Mouse (Mus musculus): ENCODE measurements around the gene Taf1d. TPM values are rescaled to one million over a fixed set of nuclear protein-coding genes. Genes with fewer than 3 reads are reported as not detected.

Taf1d gene
- total and polyA plus RNA-seq, 3 experiments = 181 to 1,079 (median 249) TPM

- no peak overlapping the region for H3K27ac ChIP-seq (ENCODE audit: insufficient read depth, low read depth)
- dilution Hi-C loops (cut with MboI; ENCODE audit: extremely low pct_ligation_motif_present, extremely low pct_unique_long_range_greater_than_20kb, low sequenced_read_pairs) = no loop called here
- no peaks in the 10 kb centered on the region for H3K9me3 ChIP-seq (replicated peaks; ENCODE audit: low read length)
- no peak overlapping the region for H3K9ac ChIP-seq (ENCODE audit: insufficient read depth, low read depth)
- no peak overlapping the region for H3K4me3 ChIP-seq (replicated peaks in 1 of 3; ENCODE audit: low read depth in 2 of 3, low read length in 2 of 3, poor library complexity in 1 of 3)
- no peaks in the 10 kb centered on the region for H3K4me1 ChIP-seq (ENCODE audit: control insufficient read depth in 1 of 2, insufficient read depth in 2 of 2)
- H3K79me2 ChIP-seq (replicated peaks; ENCODE audit: control insufficient read depth, extremely low read depth, insufficient read depth, poor library complexity, severe bottlenecking) = no peaks in the 10 kb centered on the region
- TF ChIP-seq ZMIZ1 (IDR thresholded peaks at IDR 0.05; ENCODE audit: low read depth, low read length) = no peak
- TF ChIP-seq MYC (IDR thresholded peaks at IDR 0.05; ENCODE audit: low read depth, low read length) = no peak
- TF ChIP-seq UBTF (IDR thresholded peaks at IDR 0.05; ENCODE audit: low read depth, low read length) = no peak
- no peak for TF ChIP-seq MAZ (IDR thresholded peaks at IDR 0.05; ENCODE audit: low read depth, low read length)
- TF ChIP-seq JUND (conservative IDR thresholded peaks at IDR 0.05; ENCODE audit: low read depth, low read length) = no peak
- TF ChIP-seq TBP (conservative IDR thresholded peaks at IDR 0.05; ENCODE audit: low read depth, low read length) = no peak
- TF ChIP-seq RCOR1 (conservative IDR thresholded peaks at IDR 0.05; ENCODE audit: low read depth, low read length) = no peak
- no peak overlapping the region for H3K4me2 ChIP-seq (ENCODE audit: insufficient read depth, low read depth, poor library complexity, severe bottlenecking)
- in situ Hi-C loops (cut with MboI; ENCODE audit: low pct_ligation_motif_present, low pct_unique_long_range_greater_than_20kb, low sequenced_read_pairs) = no loop called here
- H3K36me3 ChIP-seq (replicated peaks in 1 of 2; ENCODE audit: control insufficient read depth in 1 of 2, insufficient read depth in 1 of 2, low read length in 1 of 2) = peaks cover 12 to 73% of the 10 kb centered on the region in 2 experiments
- DNase-seq (ENCODE audit: extremely low read depth) = no peak
- no peaks in the 10 kb centered on the region for H3K27me3 ChIP-seq (replicated peaks)
Measured at GRCm38 (mm10) chr9:15289251-15289650, 16.8 kb upstream of the Taf1d start.

GRCm38 (mm10) chr9:15297112-15297511, 8.9 kb upstream of the Taf1d start:
- Histone ChIP-seq H3K79me2 (replicated peaks; ENCODE audit: control insufficient read depth, extremely low read depth, insufficient read depth, poor library complexity, severe bottlenecking) (no peaks in the 10 kb centered on the region), H3K36me3 (replicated peaks in 1 of 2; ENCODE audit: control insufficient read depth in 1 of 2, insufficient read depth in 1 of 2, low read length in 1 of 2) (peaks cover 0 to 37% of the 10 kb centered on the region in 2 experiments), H3K4me2 (ENCODE audit: insufficient read depth, low read depth, poor library complexity, severe bottlenecking) (no peak overlapping the region), H3K27me3 (replicated peaks) (no peaks in the 10 kb centered on the region), H3K4me1 (ENCODE audit: control insufficient read depth in 1 of 2, insufficient read depth in 2 of 2) (peaks cover 0 to 18% of the 10 kb centered on the region in 2 experiments; a peak in 1 of 4 replicates), H3K9me3 (replicated peaks; ENCODE audit: low read length) (no peaks in the 10 kb centered on the region), H3K4me3 (replicated peaks in 1 of 3; ENCODE audit: low read depth in 2 of 3, low read length in 2 of 3, poor library complexity in 1 of 3) (no peak overlapping the region), H3K27ac (ENCODE audit: insufficient read depth, low read depth) (no peak overlapping the region), H3K9ac (ENCODE audit: insufficient read depth, low read depth) (no peak overlapping the region)
- in situ Hi-C loops (cut with MboI; ENCODE audit: low pct_ligation_motif_present, low pct_unique_long_range_greater_than_20kb, low sequenced_read_pairs) = no loop called here
- DNase-seq (ENCODE audit: extremely low read depth) = no peak
- TF ChIP-seq MXI1 (IDR thresholded peaks at IDR 0.05; ENCODE audit: low read depth, low read length) = no peak
- TF ChIP-seq EP300 (IDR thresholded peaks at IDR 0.05; ENCODE audit: low read length) = no peak
- TF ChIP-seq USF1 (IDR thresholded peaks at IDR 0.05; ENCODE audit: low read depth, low read length) = no peak
- no peak for TF ChIP-seq TCF12 (IDR thresholded peaks at IDR 0.05; ENCODE audit: low read depth, low read length)
- TF ChIP-seq GABPA (IDR thresholded peaks at IDR 0.05; ENCODE audit: insufficient replicate concordance, low read depth, low read length) = no peak
- no peak for TF ChIP-seq POLR2A (IDR thresholded peaks at IDR 0.05; ENCODE audit: low read depth, low read length)
- no peak for TF ChIP-seq UBTF (IDR thresholded peaks at IDR 0.05; ENCODE audit: low read depth, low read length)
- no peak for TF ChIP-seq ZMIZ1 (IDR thresholded peaks at IDR 0.05; ENCODE audit: low read depth, low read length)
- no peak for TF ChIP-seq POLR2AphosphoS2 (IDR thresholded peaks at IDR 0.05; ENCODE audit: low read depth, low read length)
- no peak for TF ChIP-seq MYC (IDR thresholded peaks at IDR 0.05; ENCODE audit: low read depth, low read length)
- no peak for TF ChIP-seq NRF1 (IDR thresholded peaks at IDR 0.05; ENCODE audit: low read depth, low read length)
- TF ChIP-seq BHLHE40 (IDR thresholded peaks at IDR 0.05; ENCODE audit: low read depth, low read length) = no peak
- no peak for TF ChIP-seq SMC3 (IDR thresholded peaks at IDR 0.05; ENCODE audit: low read depth, low read length)
- no peak for TF ChIP-seq SIN3A (IDR thresholded peaks at IDR 0.05; ENCODE audit: low read length)
- no peak for TF ChIP-seq PAX5 (IDR thresholded peaks at IDR 0.05; ENCODE audit: low read length)
- no peak for TF ChIP-seq MAFK (IDR thresholded peaks at IDR 0.05; ENCODE audit: insufficient replicate concordance, low read length)
- TF ChIP-seq ETS1 (conservative IDR thresholded peaks at IDR 0.05; ENCODE audit: low read depth, low read length) = no peak
- no peak for TF ChIP-seq ELF1 (IDR thresholded peaks at IDR 0.05; ENCODE audit: low read depth, low read length)
- no peak for TF ChIP-seq IRF4 (IDR thresholded peaks at IDR 0.05; ENCODE audit: low read depth, low read length)
- no peak for TF ChIP-seq CHD1 (IDR thresholded peaks at IDR 0.05; ENCODE audit: low read depth, low read length)
- dilution Hi-C loops (cut with MboI; ENCODE audit: extremely low pct_ligation_motif_present, extremely low pct_unique_long_range_greater_than_20kb, low sequenced_read_pairs) = no loop called here

Measured in CH12.LX (cell line).